Comparison of ENCODE assay signal across 8 mouse cellular contexts in genomic region chr16:76370716-76371613, GRCm38 (mm10). TPM values are rescaled to one million over a fixed set of nuclear protein-coding genes. Genes with fewer than 3 reads are reported as not detected.
DNase-seq lines count a peak whose midpoint lies in the region; ATAC-seq and TF ChIP-seq lines count a peak whose summit lies in the region.

No protein-coding gene starts in this region.

- no peaks in the 10 kb centered on the region for H3K27me3 ChIP-seq in kidney, adult 2 months (replicated peaks; ENCODE audit: control insufficient read depth, insufficient read depth, low read length)
- peaks cover 5% of the 10 kb centered on the region; the same call in 1 of the 2 replicates for H3K27me3 ChIP-seq in forebrain, embryonic 16.5 days (replicated peaks; ENCODE audit: control insufficient read depth, insufficient read depth, low read length)
- H3K27me3 ChIP-seq in liver, embryonic 15.5 days: no peaks in the 10 kb centered on the region

- WGBS in kidney, adult 2 months: 12% methylated on average over 12 of the region's 12 CpGs
- 39% methylated on average over 12 of the region's 12 CpGs for WGBS in forebrain, embryonic 16.5 days
- 14% methylated on average over 12 of the region's 12 CpGs for WGBS in liver, embryonic 15.5 days (ENCODE audit: insufficient replicate concordance)

- ATAC-seq in forebrain, embryonic 16.5 days: no peak
- no peak for ATAC-seq in liver, embryonic 15.5 days (ENCODE audit: insufficient read depth)

- H3K36me3 ChIP-seq in kidney, adult 2 months (ENCODE audit: control insufficient read depth, insufficient read depth, low read length): no peaks in the 10 kb centered on the region
- H3K36me3 ChIP-seq in forebrain, embryonic 16.5 days (ENCODE audit: control insufficient read depth, insufficient read depth): no peaks in the 10 kb centered on the region
- no peaks in the 10 kb centered on the region; the same call in 1 of the 2 replicates for H3K36me3 ChIP-seq in liver, embryonic 15.5 days (replicated peaks)

- peak overlapping the region; percentile 26 for H3K27ac ChIP-seq in kidney, adult 2 months (ENCODE audit: insufficient read depth, low read depth, low read length)
- H3K27ac ChIP-seq in forebrain, embryonic 16.5 days (ENCODE audit: low read length): no peak overlapping the region
- peak overlapping the region; percentile 97 for H3K27ac ChIP-seq in liver, embryonic 15.5 days (replicated peaks)

- peak overlapping the region; percentile 97 for H3K4me3 ChIP-seq in kidney, adult 2 months (ENCODE audit: insufficient read depth, low read depth, low read length)
- peak overlapping the region; percentile 83 for H3K4me3 ChIP-seq in forebrain, embryonic 16.5 days (replicated peaks; ENCODE audit: low read length)
- H3K4me3 ChIP-seq in liver, embryonic 15.5 days (replicated peaks): peak overlapping the region; percentile 94

- no peak for TF ChIP-seq CTCF in kidney, adult 2 months (conservative IDR thresholded peaks at IDR 0.05; ENCODE audit: insufficient read depth, insufficient read length, low read depth, low read length)

- DNase-seq in kidney, adult 2 months: no peak
- no peak for DNase-seq in kidney, adult 11 months
- DNase-seq in NIH3T3 (ENCODE audit: low read depth): peak; percentile 39
- no peak for DNase-seq in adrenal gland, postnatal 36 days
- no peak for DNase-seq in spleen, adult 18-20 months
- DNase-seq in thymus, postnatal 14 days: no peak

- H3K4me2 ChIP-seq in forebrain, embryonic 16.5 days (ENCODE audit: low read length): peak overlapping the region; percentile 83
- H3K4me2 ChIP-seq in liver, embryonic 15.5 days: peak overlapping the region; percentile 96

- no peaks in the 10 kb centered on the region for H3K9me3 ChIP-seq in forebrain, embryonic 16.5 days (ENCODE audit: control insufficient read depth, low read length)
- no peaks in the 10 kb centered on the region for H3K9me3 ChIP-seq in liver, embryonic 15.5 days (replicated peaks)

- TF ChIP-seq POLR2A in kidney, adult 2 months (IDR thresholded peaks at IDR 0.05; ENCODE audit: low read depth, low read length): no peak

- H3K9ac ChIP-seq in forebrain, embryonic 16.5 days (replicated peaks; ENCODE audit: low read depth, low read length): peak overlapping the region; percentile 86
- peak overlapping the region; percentile 99 for H3K9ac ChIP-seq in liver, embryonic 15.5 days

- H3K4me1 ChIP-seq in kidney, adult 2 months (ENCODE audit: control insufficient read depth, insufficient read depth, low read length): peaks cover 24% of the 10 kb centered on the region; the same call in 1 of the 2 replicates
- peaks cover 17% of the 10 kb centered on the region for H3K4me1 ChIP-seq in forebrain, embryonic 16.5 days (replicated peaks; ENCODE audit: control insufficient read depth, insufficient read depth, low read length)
- peaks cover 60% of the 10 kb centered on the region for H3K4me1 ChIP-seq in liver, embryonic 15.5 days (replicated peaks)

RNA-seq across cellular contexts. Expression of gene Nrip1, which starts 2.7 kb away (rescaled TPM):
- polyA plus RNA-seq in kidney, adult 2 months (2012; rRNA removed): 7.1 and 8.3 TPM in 2 replicates
- 38.7 and 44.4 TPM in 2 replicates for polyA plus RNA-seq in forebrain, embryonic 16.5 days (2015; fragmentation: Nextera tagmentation; extraction: Ambion mirVana)
- 19.1 and 19.9 TPM in 2 replicates for polyA plus RNA-seq in liver, embryonic 15.5 days (2015; fragmentation: Nextera tagmentation; extraction: Ambion mirVana)
- 10 to 100 TPM; 76.2 to 98.8 TPM for total RNA-seq in adrenal gland, postnatal 36 days (2021)
